Mouse (Mus musculus) heart, embryonic 14.5 days (tissue): ENCODE data around the gene Zfand6. TPM values are rescaled to one million over a fixed set of nuclear protein-coding genes. Genes with fewer than 3 reads are reported as not detected.

Experiments
- ATAC-seq: fragments of 200-750 bp; cut with Nextera tagmentation; 2 replicates; pipeline ENCODE4 v1.8.0; 2017; ENCODE audit warnings: low read depth, moderate TSS enrichment; ENCODE audit not compliant: insufficient number of reproducible peaks, insufficient read depth, low FRiP score
- H3K27ac ChIP-seq, 2 experiments: fragments of 200-500 bp in 1 of 2; fragments of 300-500 bp in 1 of 2; sonication (generic) in 1 of 2; replicated peaks in 1 of 2; 2 replicates each; pipeline ENCODE4 v1.5.1; 2012 to 2014; ENCODE audit warnings: low read depth in 2 of 2, low read length in 2 of 2, control low read depth in 1 of 2, mild to moderate bottlenecking in 1 of 2, mixed read lengths in 1 of 2; ENCODE audit not compliant: control insufficient read depth in 1 of 2, insufficient read depth in 1 of 2
- H3K27me3 ChIP-seq: fragments of 300-500 bp; sonication (generic); 2 replicates; pipeline ENCODE4 v1.6.1; 2014; ENCODE audit warnings: mild to moderate bottlenecking, low read length, control low read depth; ENCODE audit not compliant: control insufficient read depth, insufficient read depth
- H3K36me3 ChIP-seq: fragments of 300-500 bp; sonication (generic); 2 replicates; pipeline ENCODE4 v1.6.1; 2014; ENCODE audit warnings: mild to moderate bottlenecking, control low read depth, low read length, mixed read lengths; ENCODE audit not compliant: control insufficient read depth, insufficient read depth
- H3K4me1 ChIP-seq, 2 experiments: fragments of 200-500 bp in 1 of 2; fragments of 300-500 bp in 1 of 2; sonication (generic) in 1 of 2; 2 replicates each; pipeline ENCODE4 v1.6.1; 2012 to 2014; ENCODE audit warnings: low read length in 2 of 2, control low read depth in 1 of 2, mixed read lengths in 1 of 2; ENCODE audit not compliant: control insufficient read depth in 2 of 2, insufficient read depth in 2 of 2
- H3K4me2 ChIP-seq: fragments of 300-500 bp; sonication (generic); 2 replicates; pipeline ENCODE4 v1.6.1; 2014; ENCODE audit warnings: mild to moderate bottlenecking, low read length
- H3K4me3 ChIP-seq, 2 experiments: fragments of 200-500 bp in 1 of 2; fragments of 300-500 bp in 1 of 2; sonication (generic) in 1 of 2; 2 replicates each; pipeline ENCODE4 v1.5.1; 2012 to 2014; ENCODE audit warnings: low read length in 2 of 2, mild to moderate bottlenecking in 2 of 2, control low read depth in 1 of 2, low read depth in 1 of 2, moderate library complexity in 1 of 2; ENCODE audit not compliant: control insufficient read depth in 1 of 2, insufficient read depth in 1 of 2
- H3K9ac ChIP-seq: fragments of 300-500 bp; sonication (generic); 2 replicates; pipeline ENCODE4 v1.6.1; 2014; ENCODE audit warnings: mild to moderate bottlenecking, low read length
- H3K9me3 ChIP-seq: fragments of 300-500 bp; sonication (generic); 2 replicates; pipeline ENCODE4 v1.6.1; 2016; ENCODE audit warnings: low read length, control low read depth; ENCODE audit not compliant: control insufficient read depth
- WGBS: fragments of 180-500 bp; shearing (Covaris S2); extraction: QIAGEN DNeasy Blood & Tissue Kit; methylation state at CpG from one replicate; pipeline ENCODE4 v1.1.7; 2014; 5-methylcytosine and 5-hydroxymethylcytosine counted together
- polyA plus RNA-seq: library from polyadenylated mRNA; unstranded; fragments of >200 nt; fragmentation: Nextera tagmentation; extraction: Ambion mirVana; gene quantifications from 2 replicates; pipeline ENCODE4 v1.2.1, GENCODE M21; 2014

Zfand6 gene
- polyA plus RNA-seq, 1 experiment from 2014 or later, result 168 TPM

DNA sequence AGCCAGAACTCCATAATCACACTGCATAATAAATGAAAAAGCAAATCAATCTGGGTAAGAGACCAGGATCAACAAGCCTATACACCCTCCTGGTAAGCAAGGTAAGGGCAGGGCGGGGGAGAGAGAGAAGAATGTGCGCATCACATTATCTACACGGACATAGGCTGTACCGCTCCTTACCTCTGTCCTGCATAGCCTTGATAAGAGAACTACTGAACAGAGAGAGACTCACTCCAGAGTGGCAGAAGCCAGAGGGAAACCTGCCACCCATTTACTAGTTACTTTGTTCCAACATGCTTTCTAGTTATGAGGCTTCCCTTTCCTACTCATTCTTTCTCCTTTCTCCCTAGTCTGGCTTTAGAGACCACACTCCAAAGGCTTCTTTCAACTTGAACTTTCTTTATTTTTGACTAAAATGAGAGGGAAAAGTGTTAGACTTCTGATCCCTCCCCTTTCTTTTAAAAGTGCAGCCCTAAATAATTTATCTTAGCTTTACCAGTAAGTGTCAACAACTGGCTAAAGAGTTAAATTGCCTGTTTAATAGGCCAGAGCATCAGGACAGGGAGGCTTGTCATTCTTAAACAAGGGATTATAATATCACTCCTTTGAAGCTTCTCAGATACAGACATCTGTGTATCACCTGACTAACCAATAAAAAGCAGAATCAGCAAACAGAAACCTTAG is 38.3 kb downstream of the Zfand6 start:
- 0 out of 2 replicates have a peak, but pooled peaks cover 5% of the 10 kb centered on the region for H3K36me3 ChIP-seq
- 0 out of 4 replicates have a peak, but pooled peaks cover 0 to 2% of the 10 kb centered on the region in 2 experiments for H3K4me1 ChIP-seq
- no peak for ATAC-seq
- 72% methylated on average over 4 of the region's 4 CpGs for WGBS
- H3K9me3 ChIP-seq, result no peaks in the 10 kb centered on the region
- H3K9ac ChIP-seq, result no peak overlapping the region
- H3K4me2 ChIP-seq, result no peak overlapping the region
- H3K27me3 ChIP-seq, result no peaks in the 10 kb centered on the region
- H3K4me3 ChIP-seq, result no peak overlapping the region
- no peak overlapping the region for H3K27ac ChIP-seq

DNA sequence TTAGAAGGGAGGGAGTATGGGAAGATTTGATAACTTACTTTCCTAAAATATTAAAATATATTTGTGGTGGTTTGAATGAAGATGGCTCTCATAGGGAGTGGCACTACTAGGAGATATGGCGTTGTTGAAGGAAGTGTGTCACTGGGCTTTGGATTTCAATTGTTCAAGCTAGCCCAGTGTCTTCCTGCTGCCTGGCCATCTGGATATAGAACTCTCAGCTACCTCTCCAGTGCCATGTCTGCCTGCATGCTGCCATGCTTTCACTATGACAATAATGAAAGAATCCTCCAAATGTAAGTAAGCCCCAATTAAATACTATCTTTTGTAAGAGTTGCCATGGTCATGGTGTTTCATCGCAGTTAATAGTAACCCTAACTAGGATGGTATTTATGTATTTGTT is 40.7 kb downstream of the Zfand6 start:
- Histone ChIP-seq H3K27me3 (no peaks in the 10 kb centered on the region), H3K9ac (no peak overlapping the region), H3K9me3 (no peaks in the 10 kb centered on the region), H3K4me1 (0 out of 4 replicates have a peak, but pooled peaks cover 0 to 2% of the 10 kb centered on the region in 2 experiments), H3K36me3 (0 out of 2 replicates have a peak, but pooled peaks cover 5% of the 10 kb centered on the region), H3K27ac (no peak overlapping the region), H3K4me2 (no peak overlapping the region), H3K4me3 (no peak overlapping the region)
- 95% methylated on average over 2 of the region's 2 CpGs for WGBS
- no peak for ATAC-seq

- H3K4me2 ChIP-seq, result no peak overlapping the region
- 0 out of 2 replicates have a peak, but pooled peaks cover 5% of the 10 kb centered on the region for H3K36me3 ChIP-seq
- no peak overlapping the region for H3K4me3 ChIP-seq
- 0 out of 4 replicates have a peak, but pooled peaks cover 0 to 2% of the 10 kb centered on the region in 2 experiments for H3K4me1 ChIP-seq
- H3K27me3 ChIP-seq, result no peaks in the 10 kb centered on the region
- H3K9ac ChIP-seq, result no peak overlapping the region
- no peaks in the 10 kb centered on the region for H3K9me3 ChIP-seq
- WGBS, result 80% methylated on average over 1 of the region's 1 CpGs
- no peak overlapping the region for H3K27ac ChIP-seq
- no peak for ATAC-seq
These were observed 43.5 kb downstream of the Zfand6 start for GRCm38 (mm10) chr7:84646256-84646655.

- no peak overlapping the region for H3K9ac ChIP-seq
- no peak overlapping the region for H3K4me3 ChIP-seq
- no peak for ATAC-seq
- H3K36me3 ChIP-seq, result 0 out of 2 replicates have a peak, but pooled peaks cover 5% of the 10 kb centered on the region
- no peak overlapping the region for H3K27ac ChIP-seq
- H3K4me2 ChIP-seq, result no peak overlapping the region
- H3K27me3 ChIP-seq, result no peaks in the 10 kb centered on the region
- WGBS, result 79% methylated on average over 6 of the region's 6 CpGs
- 0 out of 4 replicates have a peak, but pooled peaks cover 0 to 2% of the 10 kb centered on the region in 2 experiments for H3K4me1 ChIP-seq
- H3K9me3 ChIP-seq, result no peaks in the 10 kb centered on the region
These were observed 46.3 kb downstream of the Zfand6 start for GRCm38 (mm10) chr7:84643270-84643998.

DNA sequence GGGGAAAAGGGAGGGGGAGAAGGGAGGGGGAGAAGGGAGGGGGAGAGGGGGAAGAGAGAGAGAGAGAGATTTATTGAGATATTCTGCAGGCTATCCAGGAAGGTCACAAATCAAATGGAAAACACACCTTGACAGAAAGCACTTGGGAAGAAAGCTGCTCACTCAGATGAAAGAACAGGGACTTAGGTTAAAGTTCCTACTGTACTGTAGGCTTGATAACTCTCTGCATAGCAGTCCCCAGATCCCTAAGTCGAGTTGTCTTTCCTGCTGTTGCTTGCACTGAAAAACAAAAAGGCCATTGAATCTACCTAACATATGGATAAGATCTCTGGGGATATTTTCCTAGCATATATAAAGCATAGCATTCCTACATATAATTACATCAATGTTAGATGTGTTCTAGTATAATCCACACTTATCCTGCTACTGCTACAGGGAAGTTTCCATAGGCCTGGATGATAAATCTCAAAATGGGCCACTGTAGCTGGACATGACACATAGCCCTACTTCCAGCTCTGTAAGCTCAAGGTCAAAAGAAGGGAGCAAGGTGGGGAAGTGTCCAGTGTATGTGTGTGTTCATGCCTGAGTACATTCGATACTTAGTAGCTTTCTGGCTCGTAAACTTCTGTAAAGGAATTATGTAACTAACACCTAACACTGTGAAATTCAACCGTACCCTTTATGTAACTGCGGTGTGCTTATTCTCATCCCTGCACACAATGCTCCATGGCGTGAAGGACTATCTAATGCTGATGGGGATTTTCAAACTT is 47.4 kb downstream of the Zfand6 start:
- Histone ChIP-seq H3K27me3 (no peaks in the 10 kb centered on the region), H3K9ac (no peak overlapping the region), H3K27ac (no peak overlapping the region), H3K9me3 (no peaks in the 10 kb centered on the region), H3K4me3 (no peak overlapping the region), H3K4me2 (no peak overlapping the region), H3K36me3 (0 out of 2 replicates have a peak, but pooled peaks cover under 1% of the 10 kb centered on the region), H3K4me1 (0 out of 4 replicates have a peak, but pooled peaks cover 0 to 2% of the 10 kb centered on the region in 2 experiments)
- ATAC-seq, result no peak
- WGBS, result 89% methylated on average over 6 of the region's 6 CpGs

DNA sequence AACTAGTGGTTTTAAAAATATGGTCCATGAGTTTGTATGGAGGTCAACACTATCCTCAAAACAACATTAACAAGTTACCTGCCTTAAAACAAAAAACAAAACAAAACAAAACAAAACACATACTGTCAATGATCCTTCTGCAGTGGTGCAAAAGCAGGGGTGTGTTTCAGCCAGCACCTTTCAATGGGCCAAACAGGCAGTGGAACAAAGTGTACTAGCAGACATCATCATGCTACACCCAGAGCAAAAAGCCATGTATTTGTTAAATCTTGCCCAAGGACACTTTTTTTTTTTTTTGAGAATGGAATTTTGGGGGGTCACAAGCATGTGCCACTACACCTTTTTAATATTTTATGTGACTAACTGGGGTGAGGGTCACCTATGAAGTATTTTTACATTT is 52.8 kb downstream of the Zfand6 start:
- Histone ChIP-seq H3K27ac (no peak overlapping the region), H3K4me2 (no peak overlapping the region), H3K4me3 (no peak overlapping the region), H3K9ac (no peak overlapping the region), H3K27me3 (no peaks in the 10 kb centered on the region), H3K4me1 (no peaks in the 10 kb centered on the region), H3K9me3 (no peaks in the 10 kb centered on the region), H3K36me3 (peaks cover 22% of the 10 kb centered on the region)
- no peak for ATAC-seq

- no peak overlapping the region for H3K4me3 ChIP-seq
- 76% methylated on average over 3 of the region's 3 CpGs for WGBS
- H3K27me3 ChIP-seq, result no peaks in the 10 kb centered on the region
- H3K4me1 ChIP-seq, result no peaks in the 10 kb centered on the region
- peaks cover 34% of the 10 kb centered on the region for H3K36me3 ChIP-seq
- no peak for ATAC-seq
- H3K9ac ChIP-seq, result no peak overlapping the region
- no peaks in the 10 kb centered on the region for H3K9me3 ChIP-seq
- H3K4me2 ChIP-seq, result no peak overlapping the region
- H3K27ac ChIP-seq, result no peak overlapping the region
These were observed 57.9 kb downstream of the Zfand6 start for GRCm38 (mm10) chr7:84631878-84632277.
